Mouse (Mus musculus) adrenal gland, postnatal 14 days (tissue): Measurements from ENCODE around the gene Ssh2. TPM values are rescaled to one million over a fixed set of nuclear protein-coding genes. Genes with fewer than 3 reads are reported as not detected.

Experiments
- DNase-seq: peaks from one replicate; pipeline ENCODE4 v3.0.0; 2021; ENCODE audit warnings: mixed read lengths
- total RNA-seq: library from RNA; stranded (reverse); gene quantifications from 2 replicates; pipeline ENCODE4 v1.2.3, GENCODE M21; 2021

The Ssh2 gene
- total RNA-seq, 1 experiment from 2014 or later = 33.5 TPM

DNA sequence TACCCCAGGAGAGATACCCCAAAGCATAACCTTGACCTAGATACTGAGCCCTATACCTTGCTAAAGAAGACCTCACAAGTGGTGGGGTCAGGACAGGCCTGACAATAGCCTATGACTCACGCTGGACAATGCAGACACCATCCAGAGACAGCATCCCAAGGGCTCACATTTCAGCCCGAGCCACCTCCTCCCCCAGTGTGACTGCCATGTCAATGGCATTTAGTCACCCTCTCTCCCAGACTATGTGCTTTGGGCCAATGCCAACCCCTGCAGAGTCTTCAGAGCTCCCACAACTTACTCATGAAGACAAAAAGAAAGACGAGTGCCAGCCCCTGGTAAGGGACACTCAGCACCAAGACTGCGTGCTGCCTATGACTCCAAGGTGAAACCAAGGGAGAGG, 248.6 kb downstream of the Ssh2 start:
- peak; percentile 86 for DNase-seq

DNA sequence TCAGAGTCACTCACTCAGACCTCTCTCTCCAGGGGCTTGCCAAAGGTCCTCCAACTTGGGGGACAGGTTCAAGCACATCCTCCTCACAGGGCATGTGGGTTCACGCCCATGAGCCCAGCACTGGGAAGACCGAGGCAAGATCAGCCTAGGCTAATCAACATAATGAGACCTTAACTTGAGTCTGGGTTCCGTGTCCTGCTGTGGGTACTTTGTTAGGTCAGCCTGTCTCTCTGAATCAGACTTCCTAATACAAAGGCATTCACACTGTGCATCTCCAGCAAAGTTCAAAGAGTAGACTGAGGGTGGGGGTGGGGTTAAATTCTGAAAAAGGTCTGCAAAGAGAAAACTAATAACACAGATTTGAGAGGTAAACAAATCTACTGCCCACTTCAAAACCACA, 249.0 kb downstream of the Ssh2 start:
- no peak for DNase-seq

DNA sequence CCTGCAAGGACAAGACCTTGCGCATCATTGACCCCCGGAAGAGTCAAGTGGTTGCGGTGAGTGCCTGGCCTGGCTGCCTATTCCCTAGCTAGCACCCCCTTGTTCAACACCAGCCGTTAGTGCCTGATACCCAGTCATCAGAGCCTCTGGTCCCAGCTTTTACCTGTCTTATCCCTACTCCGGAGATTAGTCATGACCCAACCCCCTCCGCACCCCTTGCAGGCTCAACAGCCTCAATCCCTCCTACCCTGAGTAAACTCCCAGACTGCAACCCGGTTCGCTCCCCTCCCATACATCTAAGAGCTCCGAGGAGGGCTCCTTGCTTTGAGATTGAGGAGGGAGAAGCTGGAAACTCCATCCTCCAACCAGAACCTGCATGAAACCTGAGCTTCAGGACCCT, 250.5 kb downstream of the Ssh2 start:
- DNase-seq = no peak

DNA sequence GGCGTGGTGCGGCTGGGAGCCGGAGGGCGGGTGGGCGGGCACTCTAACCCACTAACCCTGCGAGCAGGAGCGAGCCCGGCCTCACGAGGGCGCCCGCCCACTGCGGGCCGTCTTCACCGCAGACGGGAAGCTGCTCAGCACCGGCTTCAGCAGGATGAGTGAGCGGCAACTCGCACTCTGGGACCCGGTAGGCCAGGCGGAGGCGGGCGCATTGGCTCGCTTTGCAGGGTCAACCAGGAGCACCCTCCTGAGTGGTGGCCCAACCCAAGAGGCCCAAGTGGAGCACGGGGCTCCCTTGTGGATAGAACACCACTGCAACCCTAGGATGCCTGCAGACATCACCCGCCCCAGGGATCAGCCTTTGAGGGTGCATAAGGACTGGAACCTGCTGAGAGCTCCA, 251.1 kb downstream of the Ssh2 start:
- peak; percentile 88 for DNase-seq

DNA sequence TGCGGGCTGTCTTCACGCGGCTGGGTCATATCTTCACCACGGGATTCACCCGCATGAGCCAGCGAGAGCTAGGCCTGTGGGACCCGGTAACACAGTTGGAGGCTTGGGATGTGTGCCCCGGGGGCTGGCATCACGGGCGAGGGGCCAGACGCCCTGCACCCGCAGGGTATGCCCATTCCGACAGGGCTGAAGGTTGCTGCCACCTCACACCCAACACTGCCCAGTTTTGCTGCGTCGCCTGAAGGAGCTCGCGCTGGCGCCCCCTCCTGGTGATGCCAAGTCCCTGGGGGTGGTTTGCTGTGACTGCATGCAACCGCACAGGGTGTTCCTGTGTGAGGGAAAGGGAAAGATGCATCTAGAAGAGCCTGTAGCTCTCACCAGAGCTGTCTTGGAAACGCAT, 251.7 kb downstream of the Ssh2 start:
- peak; percentile 93 for DNase-seq

DNA sequence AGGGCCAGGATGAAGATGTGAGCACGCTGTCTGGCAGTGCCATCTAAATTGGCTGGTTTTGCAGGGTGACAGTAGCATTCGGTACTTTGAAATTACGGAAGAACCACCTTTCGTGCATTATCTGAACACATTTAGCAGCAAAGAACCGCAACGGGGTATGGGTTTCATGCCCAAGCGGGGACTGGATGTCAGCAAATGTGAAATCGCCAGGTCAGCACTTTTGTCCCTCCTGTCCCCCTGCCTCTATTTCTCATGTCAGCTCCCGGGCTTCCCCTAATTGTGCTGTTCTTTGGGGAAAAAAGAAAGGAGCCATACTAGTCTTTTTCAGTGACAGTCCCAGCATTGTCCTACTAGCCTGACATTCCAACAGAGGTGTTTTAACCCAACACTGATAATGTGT, 252.3 kb downstream of the Ssh2 start:
- DNase-seq = no peak

DNA sequence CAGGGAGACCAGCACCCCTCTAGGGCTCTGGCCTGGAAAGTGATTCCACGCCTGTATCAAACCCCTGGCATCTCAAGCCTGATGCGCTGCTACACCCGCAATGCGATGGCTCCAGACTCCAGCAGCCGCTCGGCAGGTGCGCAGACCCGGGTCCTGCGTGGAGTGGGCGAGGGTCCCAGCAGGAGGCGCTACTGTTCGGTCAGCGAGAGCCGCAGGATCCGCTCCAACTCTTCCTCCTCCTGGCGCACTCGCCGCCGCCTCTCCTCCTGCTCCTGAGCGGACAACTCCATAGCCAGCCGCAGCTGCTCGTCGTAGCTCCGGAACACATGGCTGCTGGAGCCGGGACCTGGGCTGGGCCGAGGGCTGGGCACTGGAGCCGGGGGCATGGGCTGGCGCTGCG, 255.3 kb downstream of the Ssh2 start:
- DNase-seq = no peak

DNA sequence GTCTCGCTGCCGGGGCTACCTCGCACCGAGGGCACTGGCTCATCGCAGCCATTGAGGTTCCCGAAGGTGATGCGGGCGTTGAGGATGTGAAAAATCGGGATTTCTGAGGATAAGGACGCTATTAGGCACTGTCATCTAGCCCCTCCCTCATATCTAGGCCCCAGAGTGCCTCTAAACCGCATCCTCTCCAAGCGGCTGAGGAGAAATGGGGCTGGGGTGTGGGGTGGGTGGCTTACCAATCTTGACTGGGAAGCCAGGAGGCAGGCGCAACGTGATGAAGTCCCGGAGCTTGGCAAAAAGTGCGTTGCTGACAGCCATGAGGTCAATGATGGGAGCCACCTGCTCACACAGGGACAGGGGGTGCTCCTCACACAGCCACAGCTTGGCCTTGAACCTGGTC, 256.7 kb downstream of the Ssh2 start:
- no peak for DNase-seq

DNA sequence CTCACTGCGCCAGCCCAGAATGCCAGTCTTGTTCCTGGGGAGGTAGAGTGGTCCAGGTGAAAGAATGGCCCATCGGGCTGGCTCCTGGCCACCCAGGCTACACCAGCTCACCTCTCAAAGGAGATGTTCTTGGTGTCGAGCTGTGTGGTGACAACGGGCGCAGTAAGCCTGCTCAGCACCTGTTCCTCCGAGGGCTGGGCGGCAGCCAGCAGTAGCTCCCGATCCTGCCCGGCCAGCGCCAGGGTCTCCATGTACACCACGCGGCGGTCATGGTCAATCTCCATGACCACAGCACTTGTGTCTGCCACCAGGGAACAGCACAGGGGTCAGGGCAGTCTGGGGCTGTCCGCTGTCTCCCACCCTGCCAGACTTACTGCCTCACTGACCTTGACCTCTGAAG, 260.1 kb downstream of the Ssh2 start:
- DNase-seq = no peak

DNA sequence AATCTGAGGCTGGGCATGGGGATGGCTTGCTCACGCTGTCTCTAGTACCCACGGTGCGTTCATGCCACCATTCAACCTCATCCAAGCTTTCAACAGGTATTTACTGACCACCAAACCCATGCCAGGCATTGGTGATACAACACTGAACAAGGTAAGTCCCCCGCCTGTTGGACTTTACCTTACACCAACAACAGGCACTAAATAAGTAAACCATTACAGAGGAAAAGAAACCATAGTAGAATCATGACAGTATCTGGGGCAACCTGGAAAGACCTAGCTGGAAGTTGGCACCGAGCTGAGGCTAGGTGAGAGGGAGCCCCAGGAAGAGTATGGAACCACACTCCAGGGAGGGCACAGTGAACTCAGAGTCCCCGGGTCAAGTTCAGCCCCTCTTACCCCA, 260.8 kb downstream of the Ssh2 start:
- DNase-seq = no peak

DNA sequence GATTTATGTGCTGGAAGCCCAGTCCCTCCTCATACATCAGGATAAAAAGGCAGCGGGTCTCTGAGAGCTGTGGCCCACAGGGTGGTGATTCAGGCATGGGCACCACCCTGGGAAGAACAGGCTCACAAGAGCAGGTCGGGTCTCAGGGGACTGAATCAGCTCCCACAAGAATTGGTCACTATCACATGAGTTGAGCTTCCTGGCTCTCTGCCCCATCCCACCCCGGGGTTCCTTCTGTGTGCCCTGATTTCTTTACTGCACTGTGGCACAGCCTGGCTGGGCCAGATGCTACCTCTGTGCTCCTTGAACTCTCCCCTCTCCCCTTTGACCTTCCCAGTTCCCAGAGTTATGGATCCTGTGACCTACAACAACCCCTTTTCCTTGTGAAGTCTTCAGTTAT, 267.0 kb downstream of the Ssh2 start:
- DNase-seq = no peak

DNA sequence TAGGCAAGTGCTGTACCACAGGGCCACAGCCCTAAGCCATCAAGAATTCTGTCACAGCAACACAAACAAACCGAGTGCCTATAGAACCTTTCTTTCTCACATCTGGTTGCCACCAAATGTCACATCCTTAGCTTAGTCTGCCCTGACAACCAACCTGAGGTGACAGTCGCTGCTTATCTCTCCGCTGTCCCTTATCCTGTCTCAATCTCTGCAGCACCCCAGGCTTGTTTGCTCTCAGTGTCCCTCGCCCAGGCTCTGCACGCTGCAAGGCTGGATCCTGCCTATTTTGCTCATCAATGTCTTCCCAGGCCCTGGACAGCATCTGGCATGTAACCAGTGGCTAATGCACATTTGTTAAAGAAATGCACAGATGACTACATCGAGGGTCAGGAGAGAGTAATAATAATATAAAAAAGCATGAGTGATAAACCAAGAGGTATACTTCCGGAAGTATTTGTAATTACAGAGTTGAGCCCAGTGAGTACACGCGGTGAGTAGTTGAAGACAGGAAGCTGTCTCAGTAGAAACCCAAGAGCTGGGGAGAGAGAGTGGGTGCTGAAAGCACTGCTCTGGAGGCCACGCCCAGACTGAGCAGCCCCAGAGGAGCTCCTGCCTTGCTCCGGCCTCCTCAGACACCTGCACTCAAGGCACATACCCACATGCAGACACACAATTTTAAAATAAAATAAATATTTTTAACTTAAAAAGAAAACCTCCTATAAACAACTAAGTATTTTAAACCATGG, 267.6 kb downstream of the Ssh2 start:
- DNase-seq = no peak

DNA sequence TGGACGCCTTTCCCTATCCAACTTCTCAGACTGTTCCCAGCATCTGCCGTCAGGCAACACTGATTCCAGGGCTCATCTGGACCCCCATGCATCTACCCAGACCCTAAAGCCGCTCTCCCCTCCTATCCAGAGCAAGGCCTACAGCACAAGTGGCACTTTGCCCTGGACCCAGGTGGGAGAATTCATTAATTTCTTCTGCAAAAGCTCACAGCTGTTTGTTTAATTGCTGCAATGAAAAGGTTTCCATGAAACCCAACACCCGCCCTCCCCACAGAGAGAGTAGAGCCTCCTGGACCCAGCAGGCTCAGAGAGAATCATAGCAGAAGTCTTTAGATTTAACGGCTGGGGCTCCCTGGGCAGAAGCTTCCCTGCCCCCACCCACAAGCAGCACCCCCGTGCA, 269.1 kb downstream of the Ssh2 start:
- no peak for DNase-seq

DNA sequence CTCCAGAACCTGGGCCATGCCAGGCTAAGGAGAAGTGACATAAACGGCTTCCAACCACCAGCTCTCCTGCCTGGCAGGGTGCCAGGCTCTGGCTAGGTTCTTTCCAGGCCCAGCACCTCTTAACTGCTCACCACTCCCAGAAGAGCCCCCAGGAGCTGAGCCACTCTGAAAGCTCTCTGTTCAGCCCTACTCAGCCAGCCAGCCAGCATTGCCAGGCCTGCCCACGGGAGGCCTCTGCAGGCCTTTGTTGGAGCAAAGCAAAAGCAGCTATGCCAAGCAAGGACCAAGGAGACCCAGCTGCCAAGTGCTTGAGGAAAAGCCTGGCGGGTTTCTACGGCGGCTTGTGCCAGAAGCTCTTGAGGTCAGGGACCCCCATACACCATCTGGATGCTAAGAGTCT, 270.7 kb downstream of the Ssh2 start:
- peak; percentile 42 for DNase-seq

DNA sequence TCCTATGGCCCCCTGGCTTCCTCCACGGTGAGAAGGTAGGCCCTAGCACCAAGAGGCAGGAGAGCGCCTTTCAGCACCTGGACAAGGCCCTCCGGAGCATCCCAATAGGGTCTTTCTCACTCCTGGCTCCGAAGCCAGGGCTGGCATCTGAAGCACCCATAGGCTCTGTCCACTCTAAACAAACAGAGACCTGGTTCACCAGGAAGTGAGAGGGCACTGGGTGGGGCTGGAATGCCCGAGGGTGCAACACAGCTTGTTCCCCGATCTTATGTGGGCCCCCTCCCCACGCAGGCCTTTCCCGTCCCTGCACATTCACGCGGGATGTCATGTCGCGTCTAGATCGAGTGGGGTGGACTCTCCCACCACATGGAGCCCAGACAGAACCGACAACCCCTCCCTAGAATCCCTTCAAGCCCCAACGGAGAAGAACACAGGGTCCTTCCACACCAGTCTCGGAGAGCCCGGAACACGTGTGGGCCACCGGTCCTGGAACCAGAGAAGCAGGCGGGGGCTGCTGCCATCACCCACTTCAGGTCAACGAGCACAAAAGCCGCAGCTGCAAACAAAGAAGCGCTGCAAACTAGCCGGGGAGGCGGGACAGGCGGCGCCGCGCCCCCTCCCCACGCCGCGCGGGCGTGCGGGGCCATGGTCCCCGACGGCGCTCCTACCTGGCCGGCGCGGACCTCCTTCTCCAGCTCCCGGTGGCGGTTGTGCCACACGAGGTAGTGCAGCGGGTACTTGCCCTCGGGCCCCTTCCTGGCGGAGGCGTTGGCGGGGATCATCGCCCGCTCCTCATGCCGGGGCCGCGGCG, 272.9 kb downstream of the Ssh2 start:
- DNase-seq = peak; percentile 9

DNA sequence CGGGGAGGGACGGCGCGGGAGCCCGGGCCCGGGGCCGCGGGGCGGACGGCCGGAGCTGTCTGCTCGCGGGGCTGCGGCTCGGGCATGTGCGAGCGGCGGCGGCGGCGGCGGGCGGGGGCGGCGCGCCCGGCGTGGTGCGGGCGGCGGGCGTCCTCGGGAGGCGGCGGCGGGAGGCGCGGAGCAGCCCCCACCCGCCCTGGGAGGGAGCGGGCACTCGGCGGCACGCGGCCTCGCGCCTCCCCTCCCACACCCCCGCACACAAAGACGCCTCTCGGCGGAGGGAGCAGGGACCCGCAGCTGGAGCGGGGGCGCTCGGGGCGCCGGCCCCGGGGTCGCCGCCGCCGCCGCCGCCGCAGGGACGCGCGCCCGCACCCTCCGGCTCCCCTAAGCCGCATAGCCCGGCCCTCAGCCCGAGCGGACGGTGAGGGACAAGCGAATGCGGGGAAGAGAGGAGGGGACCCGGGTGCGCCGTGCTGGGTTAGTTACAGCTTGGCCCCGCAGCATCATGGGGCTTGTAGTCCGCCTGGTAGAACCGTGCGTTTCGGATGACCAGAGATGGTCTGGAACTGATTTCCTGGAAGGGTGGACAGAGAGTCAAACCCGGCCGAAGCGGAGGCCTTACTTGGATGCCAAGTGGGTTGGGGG, 273.6 kb downstream of the Ssh2 start, which contains the start of gene Ankrd13b:
Gene Ankrd13b, minus strand, starts transcription at position 88 of the 645 bp plus-strand sequence.
- DNase-seq = peak; percentile 83

DNA sequence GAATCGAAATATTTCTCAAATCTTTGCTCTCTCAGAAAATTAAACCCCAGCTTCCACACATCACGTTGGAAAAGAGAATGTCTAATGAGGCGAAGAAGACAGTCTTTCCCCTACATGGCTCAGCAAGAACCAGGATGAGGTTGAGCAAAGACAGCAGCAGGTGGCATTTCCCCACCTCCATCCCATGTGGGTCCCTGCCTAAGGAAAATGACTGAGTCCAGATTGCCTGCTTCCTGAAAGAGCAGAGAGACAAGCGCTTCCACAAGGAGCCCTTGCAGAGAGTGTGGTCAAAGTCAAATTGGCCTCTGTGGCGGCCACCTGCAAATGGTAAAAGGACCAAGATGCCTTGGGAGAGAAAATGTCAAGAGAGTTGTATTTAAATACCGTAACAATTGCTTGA, 274.4 kb downstream of the Ssh2 start:
- no peak for DNase-seq

DNA sequence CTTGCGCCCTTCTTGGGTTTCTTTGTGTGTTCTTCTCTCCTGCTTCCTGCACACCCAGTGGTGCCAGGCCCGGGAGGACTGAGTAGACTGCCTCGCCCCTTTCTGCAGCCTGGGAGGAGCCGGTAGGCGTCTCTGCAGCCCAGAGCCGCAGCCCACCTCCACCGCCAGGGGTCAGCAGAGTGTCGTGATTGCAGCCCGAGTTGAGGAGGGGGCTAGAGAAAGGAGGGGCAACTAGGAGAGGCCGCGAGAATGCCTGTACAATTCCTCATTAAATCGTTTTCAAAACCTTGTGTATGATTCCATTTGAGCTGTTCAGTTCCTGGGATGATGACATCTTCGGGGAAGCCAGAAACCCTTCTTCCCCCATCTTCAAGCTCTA, 275.0 kb downstream of the Ssh2 start:
- peak; percentile 95 for DNase-seq

DNA sequence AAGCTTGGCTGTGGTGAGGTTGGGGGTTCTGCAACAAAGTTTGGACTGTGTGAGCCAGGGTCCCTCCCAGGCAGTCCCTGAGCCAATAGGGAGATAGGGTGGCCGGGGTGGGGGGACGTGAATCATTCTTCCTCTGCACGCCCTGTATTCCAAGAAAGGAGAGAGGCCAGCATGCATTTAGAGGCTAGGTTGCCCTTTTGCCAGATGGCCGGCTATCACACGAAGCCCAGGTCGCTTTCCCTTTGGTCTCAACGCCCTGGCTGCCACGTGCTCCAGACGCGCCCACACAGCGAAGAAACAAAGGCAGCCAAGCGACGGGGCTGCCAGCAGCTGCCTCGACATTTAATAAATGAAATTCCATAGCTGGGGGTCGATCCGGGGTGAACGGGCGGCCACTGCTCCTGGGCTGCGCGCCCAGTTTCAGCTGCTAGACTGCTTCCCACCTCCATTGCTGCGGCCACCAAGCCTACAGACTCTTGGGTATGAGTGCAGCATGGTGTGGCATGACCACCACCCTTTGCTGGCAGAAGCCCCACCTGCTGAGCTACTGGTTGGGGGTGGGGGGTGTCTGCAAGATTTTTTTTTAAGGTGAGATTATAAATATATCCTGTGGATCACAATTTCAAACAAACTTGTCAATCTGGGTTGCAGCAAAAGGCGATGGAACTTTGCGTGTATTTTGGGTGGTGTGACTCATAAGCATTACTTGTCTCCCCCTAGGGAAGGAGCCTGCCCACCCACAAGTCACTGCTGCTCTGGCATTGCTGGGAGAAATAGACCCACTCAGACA, 275.6 kb downstream of the Ssh2 start:
- peak; percentile 71 for DNase-seq

DNA sequence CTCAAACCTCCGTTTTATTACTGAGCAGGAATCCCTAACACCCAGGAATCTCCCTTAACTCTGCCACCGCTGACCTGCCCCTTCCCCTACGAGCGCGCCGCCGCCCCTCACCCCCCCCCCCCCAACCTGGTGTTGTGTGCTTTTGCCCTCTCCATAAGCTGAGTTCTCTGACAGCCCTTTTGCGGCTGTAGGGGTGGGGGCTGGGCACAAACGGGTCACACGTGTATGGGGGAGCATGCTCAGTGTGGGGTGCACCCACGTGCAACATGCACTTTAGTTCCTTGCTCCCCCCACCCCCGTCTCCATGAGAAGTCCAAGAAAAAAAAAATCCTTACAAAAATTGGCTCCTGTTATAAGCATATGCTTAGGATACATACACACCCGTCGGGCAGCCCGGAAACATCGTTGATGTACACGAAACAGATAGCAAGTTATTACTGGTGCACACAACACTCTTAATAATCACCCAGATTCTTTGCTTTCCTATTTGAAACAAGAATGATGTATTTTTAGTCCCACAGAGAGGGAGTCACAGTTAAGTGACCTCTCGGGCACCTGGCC, 276.3 kb downstream of the Ssh2 start:
- no peak for DNase-seq

DNA sequence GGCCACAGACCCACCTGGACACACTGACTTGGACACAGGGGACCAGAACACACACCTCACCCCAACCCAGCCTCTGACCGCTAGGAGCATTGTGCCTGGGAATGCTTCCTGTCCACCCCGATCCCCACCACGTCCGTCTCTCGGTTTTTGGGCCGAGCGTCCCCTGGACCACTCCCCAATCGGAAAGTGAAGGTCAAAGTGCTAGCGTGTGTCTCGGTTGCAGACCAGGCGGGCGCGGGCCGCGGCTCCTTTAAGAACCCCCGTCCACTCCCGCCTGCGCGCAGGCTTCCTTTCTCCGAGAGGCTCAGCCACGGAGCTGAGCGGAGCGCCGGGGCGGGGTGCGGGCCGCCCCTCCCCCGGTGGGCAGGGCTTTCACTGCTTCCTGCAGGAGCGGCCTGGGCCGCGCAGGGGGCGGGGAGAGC, 276.8 kb downstream of the Ssh2 start:
- peak; percentile 97 for DNase-seq
